Mouse (Mus musculus) T-helper 1 cell (primary cell): ENCODE data around the gene Tmem179.

ENCODE experiments used
- in situ Hi-C: fragments of 300-600 bp; cut with MboI, MseI; formaldehyde crosslinking; loops from one replicate; pipeline ENCODE4 v1.15.1; 2025; ENCODE audit warnings: high pct_unique_total_duplicates

Gene Tmem179

GRCm38 (mm10) chr12:112538356-112538755 lies 21.8 kb upstream of the Tmem179 start:
- in situ Hi-C loops: no loop called here

- in situ Hi-C loops: no loop called here
Observed at GRCm38 (mm10) chr12:112537233-112537632, 20.7 kb upstream of the Tmem179 start.

- in situ Hi-C loops: no loop called here
Observed at GRCm38 (mm10) chr12:112533758-112534157, 17.2 kb upstream of the Tmem179 start.

GRCm38 (mm10) chr12:112518105-112518504 lies 1.6 kb upstream of the Tmem179 start:
- in situ Hi-C loops: no loop called here

- in situ Hi-C loops: no loop called here
Observed at GRCm38 (mm10) chr12:112514897-112515296, 1.6 kb downstream of the Tmem179 start.

GRCm38 (mm10) chr12:112510733-112511372 lies 5.7 kb downstream of the Tmem179 start:
- in situ Hi-C loops: no loop called here

GRCm38 (mm10) chr12:112510365-112510732 lies 6.2 kb downstream of the Tmem179 start:
- in situ Hi-C loops: no loop called here

GRCm38 (mm10) chr12:112507984-112508383 lies 8.6 kb downstream of the Tmem179 start:
- in situ Hi-C loops: no loop called here

GRCm38 (mm10) chr12:112507264-112507663 lies 9.3 kb downstream of the Tmem179 start:
- in situ Hi-C loops: no loop called here

- in situ Hi-C loops: no loop called here
Observed at GRCm38 (mm10) chr12:112506267-112506666, 10.3 kb downstream of the Tmem179 start.

GRCm38 (mm10) chr12:112503003-112503771 lies 13.4 kb downstream of the Tmem179 start:
- in situ Hi-C loops: no loop called here

GRCm38 (mm10) chr12:112498683-112499082 lies 17.9 kb downstream of the Tmem179 start:
- in situ Hi-C loops: no loop called here

GRCm38 (mm10) chr12:112497731-112498130 lies 18.8 kb downstream of the Tmem179 start:
- in situ Hi-C loops: no loop called here

GRCm38 (mm10) chr12:112496136-112496535 lies 20.4 kb downstream of the Tmem179 start:
- in situ Hi-C loops: no loop called here

- in situ Hi-C loops: no loop called here
Observed at GRCm38 (mm10) chr12:112490444-112490939, 26.1 kb downstream of the Tmem179 start.

GRCm38 (mm10) chr12:112489535-112489934 lies 27.0 kb downstream of the Tmem179 start:
- in situ Hi-C loops: no loop called here

- in situ Hi-C loops: no loop called here
Observed at GRCm38 (mm10) chr12:112489134-112489533, 27.4 kb downstream of the Tmem179 start, which contains the start of gene A530016L24Rik. Gene A530016L24Rik (plus strand): TSS chr12:112489448.

GRCm38 (mm10) chr12:112473777-112474176 lies 42.8 kb downstream of the Tmem179 start:
- in situ Hi-C loops: no loop called here

- in situ Hi-C loops: no loop called here
Observed at GRCm38 (mm10) chr12:112470216-112470615, 46.3 kb downstream of the Tmem179 start.

- in situ Hi-C loops: loop anchor here (10.0 kb wide), 1 partner anchor 325 kb away; the partner anchor contains the start of gene Kif26a
Observed at GRCm38 (mm10) chr12:112469393-112469792, 47.2 kb downstream of the Tmem179 start.

GRCm38 (mm10) chr12:112467387-112467786 lies 49.2 kb downstream of the Tmem179 start:
- in situ Hi-C loops: loop anchor here (10.0 kb wide), 1 partner anchor 323 kb away; the partner anchor contains the start of gene Kif26a

GRCm38 (mm10) chr12:112465928-112466327 lies 50.6 kb downstream of the Tmem179 start:
- in situ Hi-C loops: loop anchor here (10.0 kb wide), 1 partner anchor 321 kb away; the partner anchor contains the start of gene Kif26a
